Mouse (Mus musculus) megakaryocyte, adult 5-6 weeks (primary cell): ENCODE data around the gene Adig. TPM values are rescaled to one million over a fixed set of nuclear protein-coding genes. Genes with fewer than 3 reads are reported as not detected.

Source experiments
- ATAC-seq: 2 replicates; pipeline ENCODE4 v1.8.0; 2016; ENCODE audit warnings: mild to moderate bottlenecking, inconsistent platforms; ENCODE audit not compliant: poor library complexity, severe bottlenecking
- total RNA-seq, 2 experiments: library from RNA; stranded (forward) in 1 of 2; stranded (reverse) in 1 of 2; fragments of 153-499, 151-499 nt in 1 of 2; fragments of 221-1000, 200-1000 nt in 1 of 2; gene quantifications; 2 replicates each; pipeline versions ENCODE4 v1.2.3 to v1.2.4; 2015 to 2017

Adig gene
- total RNA-seq (2015) = not detected in 2 replicates
- not detected in 2 replicates for total RNA-seq (2017)

- no peak for ATAC-seq
These were observed at the start of gene Adig for GRCm38 (mm10) chr2:158501836-158502812. Adig (plus strand) TSS chr2:158502612.

- no peak for ATAC-seq
These were observed 46.0 kb upstream of the Adig start for GRCm38 (mm10) chr2:158456451-158456850.

GRCm38 (mm10) chr2:158457610-158458009 lies 44.8 kb upstream of the Adig start:
- ATAC-seq = no peak

GRCm38 (mm10) chr2:158462450-158462849 lies 40.0 kb upstream of the Adig start:
- peak; percentile 91 for ATAC-seq

GRCm38 (mm10) chr2:158474159-158474558 lies 28.3 kb upstream of the Adig start:
- ATAC-seq = no peak

- no peak for ATAC-seq
These were observed 24.8 kb upstream of the Adig start for GRCm38 (mm10) chr2:158477640-158478039.

GRCm38 (mm10) chr2:158498457-158498856 lies 4.0 kb upstream of the Adig start:
- no peak for ATAC-seq

- ATAC-seq = no peak
These were observed 814 bp downstream of the Adig start for GRCm38 (mm10) chr2:158503226-158503625.

GRCm38 (mm10) chr2:158503671-158504070 lies 1.3 kb downstream of the Adig start:
- no peak for ATAC-seq

- ATAC-seq = no peak
These were observed 4.1 kb downstream of the Adig start for GRCm38 (mm10) chr2:158506475-158506874.

- ATAC-seq = no peak
These were observed 4.6 kb downstream of the Adig start for GRCm38 (mm10) chr2:158507046-158507445.

- ATAC-seq = no peak
These were observed 8.3 kb downstream of the Adig start for GRCm38 (mm10) chr2:158510665-158511064.

- ATAC-seq = no peak
These were observed 10.1 kb downstream of the Adig start, which contains the start of gene Arhgap40 for GRCm38 (mm10) chr2:158512528-158512927. Arhgap40 (plus strand) TSS chr2:158512796.

GRCm38 (mm10) chr2:158513821-158514336 lies 11.5 kb downstream of the Adig start:
- no peak for ATAC-seq

- no peak for ATAC-seq
These were observed 16.2 kb downstream of the Adig start for GRCm38 (mm10) chr2:158518583-158518982.

GRCm38 (mm10) chr2:158519071-158519470 lies 16.7 kb downstream of the Adig start:
- no peak for ATAC-seq

- ATAC-seq = no peak
These were observed 17.4 kb downstream of the Adig start for GRCm38 (mm10) chr2:158519800-158520199.

GRCm38 (mm10) chr2:158523060-158523459 lies 20.6 kb downstream of the Adig start:
- no peak for ATAC-seq

GRCm38 (mm10) chr2:158524129-158524860 lies 21.9 kb downstream of the Adig start:
- no peak for ATAC-seq

GRCm38 (mm10) chr2:158534090-158534489 lies 31.7 kb downstream of the Adig start:
- ATAC-seq = peak; percentile 98

- ATAC-seq = no peak
These were observed 32.1 kb downstream of the Adig start for GRCm38 (mm10) chr2:158534559-158534958.
